14 mouse cellular contexts compared by ENCODE assay signal in genomic region chr6:118757533-118758289, GRCm38 (mm10).
A peak's percentile ranks its signal among the peaks of the same experiment; 100 is the strongest.
DNase-seq lines count a peak whose midpoint lies in the region; ATAC-seq lines count a peak whose summit lies in the region.
"Had no signal": no experiment of that assay in that cellular context is flagged by ENCODE, and none has a peak within 500 bp of the region (broad histone marks: within the 10 kb centered on the region; RNA-seq: fewer than 3 reads in every experiment).

No protein-coding gene starts in this region.

- no peak overlapping the region for H3K4me2 ChIP-seq in midbrain, embryonic 15.5 days
- H3K4me2 ChIP-seq: neural tube, embryonic 13.5 days had no signal

- ATAC-seq in megakaryocyte, adult 5-6 weeks (ENCODE audit: poor library complexity, severe bottlenecking), result no peak
- peak; percentile 53 for ATAC-seq in megakaryocyte progenitor cell, adult 5-6 weeks (replicated peaks; ENCODE audit: poor library complexity)
- no peak for ATAC-seq in midbrain, embryonic 15.5 days (replicated peaks)
- ATAC-seq: forebrain, postnatal 0 days had no signal

- no peaks in the 10 kb centered on the region for H3K27me3 ChIP-seq in megakaryocyte, embryonic 14.5 days (replicated peaks)
- H3K27me3 ChIP-seq in erythroblast, embryonic 14.5 days (ENCODE audit: control insufficient read depth), result no peaks in the 10 kb centered on the region
- no peaks in the 10 kb centered on the region for H3K27me3 ChIP-seq in midbrain, embryonic 15.5 days (replicated peaks)

- 68% methylated on average over 12 of the region's 12 CpGs for WGBS in midbrain, embryonic 15.5 days

- H3K4me3 ChIP-seq in megakaryocyte, embryonic 14.5 days (replicated peaks), result peak overlapping the region; percentile 39
- peak overlapping the region; percentile 48 for H3K4me3 ChIP-seq in erythroblast, embryonic 14.5 days (replicated peaks)
- no peak overlapping the region for H3K4me3 ChIP-seq in midbrain, embryonic 15.5 days
- H3K4me3 ChIP-seq: neural tube, embryonic 13.5 days had no signal

- peaks cover 58% of the 10 kb centered on the region for H3K4me1 ChIP-seq in megakaryocyte, embryonic 14.5 days
- peaks cover 76% of the 10 kb centered on the region for H3K4me1 ChIP-seq in erythroblast, embryonic 14.5 days (ENCODE audit: control insufficient read depth)
- no peaks in the 10 kb centered on the region for H3K4me1 ChIP-seq in midbrain, embryonic 15.5 days

- peaks cover 7% of the 10 kb centered on the region for H3K36me3 ChIP-seq in megakaryocyte, embryonic 14.5 days (replicated peaks; ENCODE audit: low read length)
- peaks cover 3% of the 10 kb centered on the region; the same call in 1 of the 2 replicates for H3K36me3 ChIP-seq in erythroblast, embryonic 14.5 days (ENCODE audit: control insufficient read depth)
- no peaks in the 10 kb centered on the region for H3K36me3 ChIP-seq in midbrain, embryonic 15.5 days (replicated peaks)
- H3K36me3 ChIP-seq: neural tube, embryonic 13.5 days had no signal

- H3K9me3 ChIP-seq in megakaryocyte, embryonic 14.5 days, result no peaks in the 10 kb centered on the region
- H3K9me3 ChIP-seq in erythroblast, embryonic 14.5 days (ENCODE audit: control insufficient read depth, low read length), result no peaks in the 10 kb centered on the region
- H3K9me3 ChIP-seq in midbrain, embryonic 15.5 days, result no peaks in the 10 kb centered on the region
- H3K9me3 ChIP-seq: neural tube, embryonic 13.5 days had no signal

- H3K27ac ChIP-seq in midbrain, embryonic 15.5 days, result no peak overlapping the region
- H3K27ac ChIP-seq: neural tube, embryonic 13.5 days had no signal

- peak; percentile 69 for DNase-seq in brain, adult 2 months (ENCODE audit: low read depth, low spot score)
- no peak for DNase-seq in cerebellum, adult 9-11 months
- DNase-seq: adrenal gland, postnatal 25 days; cerebellum, adult 18-20 months; forebrain, postnatal 0 days; gastrocnemius, postnatal 25 days; kidney, adult 9 months; lung, postnatal 4 days had no signal

- no peak overlapping the region for H3K9ac ChIP-seq in midbrain, embryonic 15.5 days
- H3K9ac ChIP-seq: forebrain, postnatal 0 days; neural tube, embryonic 13.5 days had no signal
